Mouse (Mus musculus) gastrocnemius, adult 2 months (tissue): Measurements from ENCODE around the gene Hdac7. TPM values are rescaled to one million over a fixed set of nuclear protein-coding genes. Genes with fewer than 3 reads are reported as not detected.

Source experiments
- DNase-seq: peaks from one replicate; pipeline ENCODE4 v3.0.0; 2022
- H3K27ac ChIP-seq: fragments of 200-600 bp; 2 replicates; pipeline ENCODE4 v1.8.1; 2022; ENCODE audit warnings: mild to moderate bottlenecking
- H3K4me3 ChIP-seq: fragments of 200-600 bp; 2 replicates; pipeline ENCODE4 v1.8.1; 2022; ENCODE audit warnings: mild to moderate bottlenecking, moderate library complexity
- CTCF ChIP-seq: fragments of 200-600 bp; IDR thresholded peaks from 2 replicates; pipeline ENCODE4 v1.8.1; 2022; ENCODE audit warnings: antibody characterized with exemption, mild to moderate bottlenecking, moderate library complexity
- intact Hi-C: fragments of 180-260 bp; cut with DNase I; formaldehyde crosslinking; loops from one replicate; pipeline ENCODE4 v1.15.1; 2025
- total RNA-seq, 2 experiments: library from RNA; stranded (reverse); gene quantifications; 2 replicates each; pipeline ENCODE4 v1.2.3; 2021

Gene Hdac7
- total RNA-seq, 2 experiments from 2014 or later, result 10.2 to 11.6 TPM

- TF ChIP-seq CTCF, result no peak
- Histone ChIP-seq H3K4me3 (no peak overlapping the region), H3K27ac (peak overlapping the region; percentile 81)
- intact Hi-C loops, result no loop called here
- DNase-seq, result no peak
These were observed 5.3 kb downstream of the Hdac7 start for GRCm38 (mm10) chr15:97839012-97839411.

DNA sequence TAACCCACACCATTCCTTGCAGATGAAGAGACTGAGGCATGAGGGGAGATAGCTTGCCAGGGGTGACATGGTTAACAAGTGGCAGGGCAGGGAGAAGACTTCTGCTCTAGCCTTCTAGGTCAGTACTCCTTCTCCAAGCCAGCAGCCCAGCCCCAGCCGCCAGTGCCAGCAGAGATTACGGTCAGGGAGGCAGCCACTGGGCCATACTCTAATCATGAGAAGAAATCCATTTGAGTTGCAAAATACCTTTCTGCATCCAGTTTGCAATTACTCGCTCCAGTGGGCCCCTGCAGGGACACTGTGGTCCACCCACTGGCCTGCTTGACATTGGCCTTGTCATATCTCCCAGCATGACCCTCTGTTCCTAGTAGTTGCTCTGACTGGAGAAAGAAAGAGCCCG, 5.9 kb downstream of the Hdac7 start:
- intact Hi-C loops, result no loop called here
- no peak for TF ChIP-seq CTCF
- Histone ChIP-seq H3K4me3 (no peak overlapping the region), H3K27ac (peak overlapping the region; percentile 81)
- peak; percentile 67 for DNase-seq

DNA sequence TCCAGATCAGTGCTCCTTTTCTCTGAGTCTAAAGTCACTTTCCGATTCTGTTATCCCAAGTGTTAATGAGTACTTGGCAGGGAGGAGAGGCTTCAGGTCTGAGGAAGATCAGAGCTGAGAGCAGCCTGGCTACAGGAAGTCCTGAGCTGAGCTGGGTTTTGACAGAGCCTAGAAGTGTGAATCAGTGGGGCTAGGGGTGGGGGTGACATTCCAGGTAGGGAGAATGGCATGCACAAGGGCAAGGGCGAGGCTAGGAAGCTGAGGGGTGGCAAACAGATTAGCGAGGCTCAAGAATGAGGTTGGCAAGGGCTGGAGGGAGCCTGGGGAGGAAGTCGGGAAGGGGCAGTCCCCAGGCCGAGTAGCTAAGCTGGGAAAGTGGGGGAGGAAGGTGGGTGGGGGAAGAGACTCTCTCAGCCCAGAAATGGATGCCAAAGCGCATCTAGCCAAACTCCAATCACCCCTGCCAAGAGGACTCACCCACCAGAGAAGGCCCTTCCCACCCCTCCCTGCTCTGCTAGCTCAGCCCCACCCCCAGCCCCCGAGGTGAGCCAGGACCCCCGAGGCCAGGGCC, 6.7 kb downstream of the Hdac7 start:
- no peak overlapping the region for H3K4me3 ChIP-seq
- no peak for TF ChIP-seq CTCF
- peak overlapping the region; percentile 81 for H3K27ac ChIP-seq
- DNase-seq, result peak; percentile 76
- intact Hi-C loops, result no loop called here

- Histone ChIP-seq H3K27ac (peak overlapping the region; percentile 81), H3K4me3 (no peak overlapping the region)
- DNase-seq, result no peak
- TF ChIP-seq CTCF, result no peak
- intact Hi-C loops, result no loop called here
These were observed 7.4 kb downstream of the Hdac7 start for GRCm38 (mm10) chr15:97836894-97837247.

GRCm38 (mm10) chr15:97836153-97836893, 8.0 kb downstream of the Hdac7 start:
- peak overlapping the region; percentile 81 for H3K27ac ChIP-seq
- no peak for TF ChIP-seq CTCF
- H3K4me3 ChIP-seq, result no peak overlapping the region
- no peak for DNase-seq
- intact Hi-C loops, result no loop called here

DNA sequence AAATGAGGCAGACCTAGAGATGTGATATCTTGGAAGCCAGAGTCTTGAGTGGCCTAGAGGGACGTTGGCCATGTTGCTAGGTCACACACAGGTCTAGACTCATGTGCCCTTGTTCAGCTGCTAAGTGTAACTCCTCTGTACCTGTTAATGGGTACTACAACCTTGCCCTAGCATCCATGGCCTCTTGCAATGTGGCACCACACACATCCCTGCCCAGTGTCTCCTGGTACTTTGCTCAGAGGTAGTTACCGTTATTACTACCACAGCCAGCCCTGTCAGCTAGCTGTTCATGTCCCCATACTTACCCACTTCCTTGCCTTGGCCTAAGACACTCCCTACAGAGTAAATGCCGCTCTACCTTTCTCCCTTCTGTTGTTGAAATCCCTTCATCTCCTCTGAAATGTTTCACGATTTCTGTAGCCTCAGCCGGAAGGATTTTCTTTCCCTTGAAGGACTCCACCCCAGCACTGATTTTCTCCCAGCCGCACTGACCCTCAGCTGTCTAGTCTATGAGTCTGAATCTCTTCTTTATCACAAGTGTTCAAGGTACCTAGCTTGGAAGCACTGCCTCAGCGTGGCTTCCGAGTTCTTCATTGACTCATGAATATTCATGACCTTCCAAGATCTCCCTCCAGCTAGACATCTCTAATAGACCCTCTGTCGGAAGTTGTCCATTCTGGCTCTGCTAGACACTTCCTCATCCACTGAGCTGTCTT, 11.4 kb downstream of the Hdac7 start:
- TF ChIP-seq CTCF, result no peak
- peak overlapping the region; percentile 89 for H3K27ac ChIP-seq
- DNase-seq, result peak; percentile 13
- intact Hi-C loops, result no loop called here
- no peak overlapping the region for H3K4me3 ChIP-seq

- intact Hi-C loops, result no loop called here
- no peak for TF ChIP-seq CTCF
- H3K4me3 ChIP-seq, result peak overlapping the region; percentile 85
- peak; percentile 70 for DNase-seq
- peak overlapping the region; percentile 89 for H3K27ac ChIP-seq
These were observed 12.2 kb downstream of the Hdac7 start for GRCm38 (mm10) chr15:97831987-97832640.

DNA sequence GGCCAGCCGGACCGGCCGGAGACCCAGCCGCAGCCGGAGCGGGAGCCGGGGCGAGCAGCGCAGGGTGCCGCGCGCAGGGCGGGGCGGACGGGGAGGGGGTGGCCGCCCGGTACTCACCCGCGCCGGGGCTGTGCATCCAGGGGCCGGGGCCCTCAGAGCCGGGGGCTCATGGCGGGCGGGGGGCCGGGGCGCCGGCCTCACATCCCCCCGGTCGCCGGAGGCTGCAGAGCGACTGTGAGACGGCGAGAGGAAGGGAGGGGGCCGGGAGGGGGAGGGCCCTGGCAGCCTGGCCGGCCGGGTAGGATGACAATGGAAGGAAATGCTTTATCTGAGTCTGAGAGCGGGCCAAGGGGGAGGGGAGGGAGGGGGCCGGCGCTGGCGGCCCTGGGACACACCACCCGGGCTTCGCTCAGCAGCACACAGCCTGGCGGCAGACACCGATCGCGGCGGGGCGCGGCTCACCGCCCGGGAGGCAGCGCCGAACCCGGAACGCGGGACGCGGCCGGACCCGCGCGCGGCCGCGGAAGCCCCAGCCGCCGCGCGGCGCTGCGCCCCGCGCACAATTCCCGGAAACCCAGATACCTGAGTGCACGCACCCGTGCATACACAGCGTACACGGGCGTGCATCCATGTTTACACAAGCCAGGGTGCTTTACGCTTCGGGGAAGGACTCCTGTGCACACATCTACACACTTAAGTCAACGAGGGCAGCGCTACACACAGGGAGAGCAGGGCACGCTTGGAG, 12.9 kb downstream of the Hdac7 start:
- intact Hi-C loops, result no loop called here
- TF ChIP-seq CTCF, result peak; percentile 34; the same call in 1 of the 2 replicates
- peak; percentile 83 for DNase-seq

GRCm38 (mm10) chr15:97830788-97831241, 13.5 kb downstream of the Hdac7 start:
- TF ChIP-seq CTCF, result peak; percentile 21; the same call in 1 of the 2 replicates
- Histone ChIP-seq H3K27ac (peak overlapping the region; percentile 89), H3K4me3 (peak overlapping the region; percentile 85)
- peak; percentile 74 for DNase-seq
- intact Hi-C loops, result no loop called here

More for the DNA sequence above, 12.9 kb downstream of the Hdac7 start:
- H3K4me3 ChIP-seq, result peak overlapping the region; percentile 85
- H3K27ac ChIP-seq, result peak overlapping the region; percentile 89

DNA sequence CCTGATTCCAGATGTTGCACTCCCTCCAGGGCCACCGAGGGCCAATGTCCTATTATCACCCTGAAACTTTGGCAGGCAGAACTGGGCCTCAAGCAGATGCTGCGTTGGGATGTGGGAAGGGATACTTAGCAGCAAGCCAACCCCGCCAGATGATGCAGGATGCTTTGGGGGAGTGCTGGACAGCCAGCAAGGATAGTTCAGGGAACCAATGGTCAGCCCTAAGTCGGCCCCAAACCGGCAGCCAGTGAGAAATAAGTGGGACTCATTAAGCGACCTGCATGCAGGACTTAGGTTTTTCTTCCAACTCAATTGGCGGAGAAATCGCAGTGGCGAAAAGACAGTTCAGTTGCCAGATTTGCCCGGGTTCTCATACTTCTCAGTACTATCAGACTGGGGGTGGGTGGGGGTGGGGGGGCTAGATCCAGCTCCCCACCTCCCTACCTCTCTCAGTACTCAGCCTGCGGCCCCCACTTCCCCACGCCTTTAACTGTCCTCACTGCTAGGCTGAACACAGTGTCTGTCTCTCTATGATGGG, 14.0 kb downstream of the Hdac7 start:
- intact Hi-C loops, result no loop called here
- Histone ChIP-seq H3K4me3 (peak overlapping the region; percentile 85), H3K27ac (peak overlapping the region; percentile 89)
- no peak for TF ChIP-seq CTCF
- peak; percentile 75 for DNase-seq

DNA sequence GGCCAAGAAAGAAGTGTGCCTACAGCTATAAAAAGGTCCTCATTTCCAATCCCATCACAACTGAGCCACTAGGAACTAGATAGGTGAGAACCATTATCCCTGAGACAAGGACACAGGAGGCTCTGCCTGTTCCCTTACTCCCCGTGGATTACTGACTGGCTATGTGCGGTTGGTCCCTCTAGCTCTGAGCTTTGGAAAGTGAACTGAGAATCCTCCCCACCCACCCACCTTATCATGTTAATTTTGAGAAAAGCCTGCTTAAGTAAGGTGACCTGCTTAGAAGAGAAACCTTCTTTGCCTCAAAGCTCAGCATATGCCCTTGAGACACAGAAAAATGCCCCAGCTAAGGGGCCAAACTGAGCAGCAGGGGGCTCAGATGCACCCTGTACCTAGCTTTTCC, 14.9 kb downstream of the Hdac7 start:
- Histone ChIP-seq H3K27ac (peak overlapping the region; percentile 89), H3K4me3 (peak overlapping the region; percentile 85)
- intact Hi-C loops, result no loop called here
- DNase-seq, result no peak
- no peak for TF ChIP-seq CTCF

DNA sequence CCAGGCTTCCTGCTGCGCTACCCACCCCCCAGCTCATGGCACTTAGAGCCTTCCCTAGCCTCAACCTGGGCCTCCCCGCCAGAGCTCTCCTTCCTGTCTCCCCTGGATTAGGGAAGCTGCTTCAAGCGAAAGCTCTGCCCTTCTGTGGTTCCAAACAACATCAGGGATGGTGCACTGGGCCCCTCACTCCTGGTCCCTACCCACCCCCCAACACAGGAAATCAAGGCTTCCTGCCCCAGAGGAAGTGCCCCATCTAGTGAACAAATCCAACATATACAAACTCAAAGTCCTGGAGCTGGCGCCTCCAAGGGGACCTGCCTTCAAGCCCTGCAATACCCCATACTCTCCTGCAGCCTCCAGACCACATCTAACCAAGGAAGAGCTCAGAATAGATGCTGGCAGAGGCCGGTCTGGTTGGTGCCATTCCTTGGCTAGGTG, 15.4 kb downstream of the Hdac7 start:
- TF ChIP-seq CTCF, result peak; percentile 25; the same call in 1 of the 2 replicates
- peak overlapping the region; percentile 89 for H3K27ac ChIP-seq
- intact Hi-C loops, result no loop called here
- peak; percentile 39 for DNase-seq
- peak overlapping the region; percentile 85 for H3K4me3 ChIP-seq
